Mouse (Mus musculus): ENCODE results near the gene Babam2. TPM values are rescaled to one million over a fixed set of nuclear protein-coding genes. Genes with fewer than 3 reads are reported as not detected.

Babam2 gene
- polyA plus RNA-seq, 1 experiment from 2014 or later: 58.2 TPM

GRCm38 (mm10) chr5:31985021-31985420, 287.5 kb downstream of the Babam2 start:
- Histone ChIP-seq H3K9me3 (no peaks in the 10 kb centered on the region), H3K36me3 (no peaks in the 10 kb centered on the region), H3K4me2 (no peak overlapping the region), H3K9ac (no peak overlapping the region), H3K27me3 (replicated peaks) (no peaks in the 10 kb centered on the region), H3K27ac (no peak overlapping the region), H3K4me1 (no peaks in the 10 kb centered on the region), H3K4me3 (replicated peaks) (no peak overlapping the region)
- 85% methylated on average over 2 of the region's 2 CpGs for WGBS
- ATAC-seq (ENCODE audit: insufficient read depth, low FRiP score, low read depth): no peak

- H3K4me3 ChIP-seq (replicated peaks): no peak overlapping the region
- H3K9me3 ChIP-seq: no peaks in the 10 kb centered on the region
- H3K36me3 ChIP-seq: no peaks in the 10 kb centered on the region
- ATAC-seq (ENCODE audit: insufficient read depth, low FRiP score, low read depth): peak; percentile 82
- peak overlapping the region; percentile 73 for H3K27ac ChIP-seq
- H3K4me1 ChIP-seq: no peaks in the 10 kb centered on the region
- peak overlapping the region; percentile 33 for H3K4me2 ChIP-seq
- WGBS: 77% methylated on average over 11 of the region's 11 CpGs
- H3K27me3 ChIP-seq (replicated peaks): no peaks in the 10 kb centered on the region
- H3K9ac ChIP-seq: no peak overlapping the region
Measured at GRCm38 (mm10) chr5:31987541-31988307, 290.2 kb downstream of the Babam2 start.

GRCm38 (mm10) chr5:31997189-31997954, 299.9 kb downstream of the Babam2 start:
- peaks cover 7% of the 10 kb centered on the region for H3K4me1 ChIP-seq
- H3K4me3 ChIP-seq (replicated peaks): no peak overlapping the region
- no peak overlapping the region for H3K4me2 ChIP-seq
- H3K27me3 ChIP-seq (replicated peaks): no peaks in the 10 kb centered on the region
- H3K27ac ChIP-seq: no peak overlapping the region
- no peaks in the 10 kb centered on the region for H3K9me3 ChIP-seq
- no peaks in the 10 kb centered on the region for H3K36me3 ChIP-seq
- no peak for ATAC-seq (ENCODE audit: insufficient read depth, low FRiP score, low read depth)
- H3K9ac ChIP-seq: no peak overlapping the region
- WGBS: 52% methylated on average over 4 of the region's 4 CpGs

GRCm38 (mm10) chr5:31998806-31999205, 301.3 kb downstream of the Babam2 start:
- no peak for ATAC-seq (ENCODE audit: insufficient read depth, low FRiP score, low read depth)

GRCm38 (mm10) chr5:32000076-32000475, 302.6 kb downstream of the Babam2 start:
- Histone ChIP-seq H3K36me3 (no peaks in the 10 kb centered on the region), H3K4me1 (peaks cover 7% of the 10 kb centered on the region), H3K27me3 (replicated peaks) (no peaks in the 10 kb centered on the region), H3K4me2 (no peak overlapping the region), H3K4me3 (replicated peaks) (no peak overlapping the region), H3K9ac (no peak overlapping the region), H3K9me3 (no peaks in the 10 kb centered on the region), H3K27ac (no peak overlapping the region)
- no peak for ATAC-seq (ENCODE audit: insufficient read depth, low FRiP score, low read depth)
- 57% methylated on average over 3 of the region's 3 CpGs for WGBS

More at GRCm38 (mm10) chr5:31998806-31999205, 301.3 kb downstream of the Babam2 start:
- Histone ChIP-seq H3K4me2 (no peak overlapping the region), H3K9ac (no peak overlapping the region), H3K4me1 (peaks cover 7% of the 10 kb centered on the region), H3K27me3 (replicated peaks) (no peaks in the 10 kb centered on the region), H3K27ac (no peak overlapping the region), H3K9me3 (no peaks in the 10 kb centered on the region), H3K4me3 (replicated peaks) (no peak overlapping the region), H3K36me3 (no peaks in the 10 kb centered on the region)
- WGBS: 66% methylated on average over 2 of the region's 2 CpGs

GRCm38 (mm10) chr5:32001266-32001665, 303.8 kb downstream of the Babam2 start:
- H3K9me3 ChIP-seq: no peaks in the 10 kb centered on the region
- H3K9ac ChIP-seq: no peak overlapping the region
- no peak overlapping the region for H3K4me3 ChIP-seq (replicated peaks)
- H3K4me2 ChIP-seq: no peak overlapping the region
- no peak for ATAC-seq (ENCODE audit: insufficient read depth, low FRiP score, low read depth)
- 76% methylated on average over 9 of the region's 9 CpGs for WGBS
- H3K36me3 ChIP-seq: no peaks in the 10 kb centered on the region
- H3K27ac ChIP-seq: no peak overlapping the region
- H3K4me1 ChIP-seq: peaks cover 7% of the 10 kb centered on the region
- H3K27me3 ChIP-seq (replicated peaks): no peaks in the 10 kb centered on the region

GRCm38 (mm10) chr5:32001771-32002170, 304.3 kb downstream of the Babam2 start:
- no peak overlapping the region for H3K27ac ChIP-seq
- H3K27me3 ChIP-seq (replicated peaks): no peaks in the 10 kb centered on the region
- H3K4me1 ChIP-seq: peaks cover 7% of the 10 kb centered on the region
- 22% methylated on average over 3 of the region's 3 CpGs for WGBS
- H3K9ac ChIP-seq: no peak overlapping the region
- no peak overlapping the region for H3K4me2 ChIP-seq
- no peak overlapping the region for H3K4me3 ChIP-seq (replicated peaks)
- no peaks in the 10 kb centered on the region for H3K9me3 ChIP-seq
- no peak for ATAC-seq (ENCODE audit: insufficient read depth, low FRiP score, low read depth)
- H3K36me3 ChIP-seq: no peaks in the 10 kb centered on the region

- Histone ChIP-seq H3K36me3 (no peaks in the 10 kb centered on the region), H3K27me3 (replicated peaks) (no peaks in the 10 kb centered on the region), H3K9ac (no peak overlapping the region), H3K4me3 (replicated peaks) (no peak overlapping the region), H3K9me3 (no peaks in the 10 kb centered on the region), H3K4me1 (no peaks in the 10 kb centered on the region; the same call in 1 of the 2 replicates), H3K4me2 (no peak overlapping the region), H3K27ac (no peak overlapping the region)
- 35% methylated on average over 3 of the region's 3 CpGs for WGBS
- ATAC-seq (ENCODE audit: insufficient read depth, low FRiP score, low read depth): no peak
Measured at GRCm38 (mm10) chr5:32008401-32008800, 310.9 kb downstream of the Babam2 start.

GRCm38 (mm10) chr5:32010056-32010455, 312.6 kb downstream of the Babam2 start:
- 84% methylated on average over 4 of the region's 4 CpGs for WGBS
- no peaks in the 10 kb centered on the region for H3K27me3 ChIP-seq (replicated peaks)
- H3K4me1 ChIP-seq: no peaks in the 10 kb centered on the region; the same call in 1 of the 2 replicates
- no peak for ATAC-seq (ENCODE audit: insufficient read depth, low FRiP score, low read depth)
- no peak overlapping the region for H3K4me3 ChIP-seq (replicated peaks)
- no peak overlapping the region for H3K9ac ChIP-seq
- no peak overlapping the region for H3K4me2 ChIP-seq
- H3K9me3 ChIP-seq: no peaks in the 10 kb centered on the region
- no peaks in the 10 kb centered on the region for H3K36me3 ChIP-seq
- H3K27ac ChIP-seq: no peak overlapping the region

GRCm38 (mm10) chr5:32013053-32013452, 315.6 kb downstream of the Babam2 start:
- no peak overlapping the region for H3K4me2 ChIP-seq
- no peak overlapping the region for H3K9ac ChIP-seq
- no peaks in the 10 kb centered on the region for H3K27me3 ChIP-seq (replicated peaks)
- 82% methylated on average over 2 of the region's 2 CpGs for WGBS
- H3K9me3 ChIP-seq: no peaks in the 10 kb centered on the region
- ATAC-seq (ENCODE audit: insufficient read depth, low FRiP score, low read depth): no peak
- no peak overlapping the region for H3K27ac ChIP-seq
- no peaks in the 10 kb centered on the region for H3K4me1 ChIP-seq
- H3K4me3 ChIP-seq (replicated peaks): no peak overlapping the region
- no peaks in the 10 kb centered on the region for H3K36me3 ChIP-seq

GRCm38 (mm10) chr5:32014786-32015185, 317.3 kb downstream of the Babam2 start:
- no peak overlapping the region for H3K9ac ChIP-seq
- H3K4me1 ChIP-seq: no peaks in the 10 kb centered on the region
- 89% methylated on average over 7 of the region's 7 CpGs for WGBS
- H3K36me3 ChIP-seq: no peaks in the 10 kb centered on the region
- no peaks in the 10 kb centered on the region for H3K9me3 ChIP-seq
- no peak overlapping the region for H3K4me3 ChIP-seq (replicated peaks)
- H3K4me2 ChIP-seq: no peak overlapping the region
- H3K27me3 ChIP-seq (replicated peaks): no peaks in the 10 kb centered on the region
- no peak overlapping the region for H3K27ac ChIP-seq
- ATAC-seq (ENCODE audit: insufficient read depth, low FRiP score, low read depth): no peak

GRCm38 (mm10) chr5:32015949-32016478, 318.5 kb downstream of the Babam2 start:
- H3K4me2 ChIP-seq: no peak overlapping the region
- WGBS: 80% methylated on average over 9 of the region's 9 CpGs
- no peak overlapping the region for H3K27ac ChIP-seq
- no peaks in the 10 kb centered on the region for H3K9me3 ChIP-seq
- no peak overlapping the region for H3K9ac ChIP-seq
- H3K27me3 ChIP-seq (replicated peaks): no peaks in the 10 kb centered on the region
- H3K4me1 ChIP-seq: no peaks in the 10 kb centered on the region
- ATAC-seq (ENCODE audit: insufficient read depth, low FRiP score, low read depth): no peak
- H3K36me3 ChIP-seq: no peaks in the 10 kb centered on the region
- no peak overlapping the region for H3K4me3 ChIP-seq (replicated peaks)
